Mouse (Mus musculus): ENCODE data around the gene Agmo. TPM values are rescaled to one million over a fixed set of nuclear protein-coding genes. Genes with fewer than 3 reads are reported as not detected.

Agmo gene
- 1 to 10 TPM; 7.7 to 8.2 TPM for total RNA-seq (2021)
- long read RNA-seq, experiment 1, transcript Agmo-201 (13 exons, 2,423 nt) = major isoform, 9 of 9 reads
- long read RNA-seq, experiment 1, partial matches to known transcripts = 0 of 9 reads
- long read RNA-seq, experiment 1, other reads (novel, unspliced or antisense) = 0 of 9 reads
- long read RNA-seq, experiment 2, partial matches to known transcripts = 0 of 2 reads
- long read RNA-seq, experiment 2, other reads (novel, unspliced or antisense) = 0 of 2 reads

DNA sequence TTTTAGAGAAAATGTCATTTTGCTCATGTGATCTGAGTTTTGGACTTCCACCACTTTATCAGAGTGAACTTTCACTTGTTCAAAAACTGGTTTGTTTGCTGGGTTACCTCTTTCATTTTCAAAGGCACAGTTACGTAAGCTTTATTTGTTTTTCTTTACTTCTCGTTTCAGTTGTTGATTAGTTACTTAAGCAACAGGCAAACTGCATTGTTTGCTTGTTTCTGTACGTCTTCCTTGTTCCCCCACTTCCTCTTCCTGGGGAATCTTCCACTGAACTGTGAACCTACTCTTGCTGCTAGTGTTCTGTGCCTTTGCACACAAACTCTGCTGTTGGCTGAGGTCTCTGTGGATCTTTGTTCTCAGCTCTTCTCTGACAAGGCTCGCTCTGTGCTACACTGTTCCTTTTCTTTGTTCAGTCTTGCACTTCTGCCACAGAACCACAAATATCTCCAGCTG lies at the start of gene Agmo:
Gene Agmo, plus strand, starts transcription at position 76 of the 456 bp plus-strand sequence.
- peak in 1 of 2 experiments; percentile 14 for DNase-seq

DNA sequence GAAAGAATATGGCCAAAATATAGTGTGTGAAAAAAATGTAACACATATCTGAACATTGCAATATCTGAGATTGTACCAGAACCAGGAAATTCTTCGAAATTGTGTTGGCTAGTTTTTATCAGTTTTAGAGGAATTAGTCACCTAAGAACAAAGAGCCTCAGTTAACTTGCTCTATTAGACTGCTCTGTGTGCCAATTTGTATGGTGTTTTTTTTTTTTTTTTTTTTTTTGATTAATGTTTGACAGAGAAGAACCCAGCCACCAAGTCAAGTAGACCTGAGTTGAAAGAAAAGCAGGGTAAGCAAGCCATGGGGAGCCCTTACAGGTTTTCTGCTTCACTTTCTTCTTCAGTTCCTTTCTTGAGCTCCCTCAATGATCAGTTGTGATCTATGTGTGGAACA lies 10.3 kb upstream of the Agmo start:
- DNase-seq = no peak

DNA sequence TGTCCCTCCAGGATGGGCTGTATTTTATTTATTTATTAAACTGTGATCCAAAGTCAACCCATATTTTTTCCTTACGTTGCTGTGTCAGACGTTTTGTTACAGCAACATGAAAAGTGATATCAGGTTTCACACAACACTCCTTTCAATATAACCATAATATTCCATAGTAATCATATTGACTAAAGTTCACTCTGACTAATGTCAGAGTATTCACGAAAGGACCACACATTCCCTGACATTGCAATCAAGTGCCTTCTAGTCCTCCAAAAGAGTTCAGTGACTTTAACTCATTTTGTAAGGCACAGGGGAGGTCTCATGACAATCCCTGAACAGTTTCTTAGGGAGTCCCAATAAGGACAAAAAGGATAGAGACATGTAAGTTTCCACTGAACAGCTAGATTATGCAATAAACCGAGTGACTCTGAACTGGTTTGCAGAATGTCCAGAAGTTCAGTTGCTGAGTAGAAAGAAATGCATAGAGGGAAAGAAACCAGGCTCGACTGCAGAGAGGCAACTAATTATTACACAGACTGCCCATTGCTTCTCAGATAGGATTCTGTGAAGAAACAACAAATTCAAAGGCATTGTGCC lies 371 bp upstream of the Agmo start:
- DNase-seq = no peak

DNA sequence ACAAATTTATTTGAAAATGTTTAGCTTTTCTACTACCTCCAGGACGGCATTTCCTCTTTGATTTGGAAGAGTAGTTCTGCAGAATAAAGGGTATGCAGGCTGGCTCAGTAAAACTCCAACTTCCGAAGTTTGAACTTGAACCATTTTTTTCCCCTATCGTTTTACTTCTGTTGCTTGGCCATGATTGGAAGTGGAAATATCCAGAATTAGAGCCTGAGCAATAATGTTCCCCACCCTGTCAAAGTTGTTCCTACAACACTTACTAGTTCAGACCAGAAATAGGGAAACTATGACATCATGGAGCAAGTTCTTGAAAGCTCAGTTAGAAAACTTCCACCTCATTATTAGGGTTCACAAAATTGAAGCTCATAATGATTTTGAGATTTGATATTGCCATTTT lies 1.0 kb downstream of the Agmo start:
- DNase-seq = no peak

DNA sequence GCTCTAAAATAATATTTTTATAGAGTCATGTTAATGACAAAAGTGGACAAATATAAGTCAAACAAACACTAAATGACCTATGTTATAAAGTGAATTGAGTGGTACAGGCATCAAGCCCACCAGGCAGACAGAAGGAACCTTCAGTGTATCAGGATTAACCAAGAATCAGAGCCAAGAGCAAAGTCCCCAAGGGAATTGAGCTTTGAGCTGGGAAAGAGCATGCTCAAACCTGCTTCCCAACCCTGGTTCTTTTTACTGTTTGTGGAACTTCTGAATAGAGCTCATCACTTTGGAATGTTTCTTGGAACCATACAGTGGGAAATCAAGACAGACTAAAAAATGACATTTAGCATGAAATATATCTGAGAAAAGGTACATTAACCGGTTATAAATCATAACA lies 3.4 kb downstream of the Agmo start:
- peak in 1 of 2 experiments; percentile 15 for DNase-seq

DNA sequence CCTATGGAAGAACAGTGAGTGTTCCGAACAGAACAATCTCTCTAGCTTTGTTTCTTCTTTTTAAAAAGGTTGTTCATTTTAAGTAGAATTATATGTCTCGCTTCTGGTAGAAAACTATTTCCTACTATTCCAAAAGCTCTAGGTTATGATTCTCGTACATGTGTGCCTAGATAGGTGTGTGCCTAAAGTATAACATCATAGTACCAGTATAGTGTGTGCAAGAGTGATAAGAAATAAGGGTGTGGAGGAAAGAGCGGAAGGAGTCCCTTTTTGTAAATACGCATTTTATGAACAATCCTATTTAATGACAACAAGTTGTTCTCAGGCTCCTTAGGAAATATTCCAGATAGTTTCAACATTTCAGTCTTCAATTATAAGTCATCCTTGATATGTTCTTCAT lies 10.2 kb downstream of the Agmo start:
- DNase-seq = no peak

DNA sequence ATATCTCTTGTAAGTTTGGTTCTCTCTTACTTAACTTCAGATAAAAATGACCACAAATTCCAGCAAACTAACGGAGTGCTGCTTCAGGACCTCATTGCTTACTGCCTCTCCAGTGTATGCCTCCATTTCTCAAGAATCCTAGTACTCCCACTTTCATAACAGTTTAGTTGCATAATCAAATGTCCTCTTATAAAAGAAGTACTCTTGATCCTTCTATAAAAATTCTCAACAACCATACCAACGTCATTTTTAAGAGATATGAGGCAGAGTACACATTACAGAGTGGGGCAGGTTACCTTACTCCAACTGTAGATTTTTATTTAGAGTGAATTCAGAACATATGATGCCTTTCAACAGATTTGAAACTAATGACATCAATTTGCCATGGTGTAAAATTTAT lies 15.7 kb downstream of the Agmo start:
- DNase-seq = no peak

DNA sequence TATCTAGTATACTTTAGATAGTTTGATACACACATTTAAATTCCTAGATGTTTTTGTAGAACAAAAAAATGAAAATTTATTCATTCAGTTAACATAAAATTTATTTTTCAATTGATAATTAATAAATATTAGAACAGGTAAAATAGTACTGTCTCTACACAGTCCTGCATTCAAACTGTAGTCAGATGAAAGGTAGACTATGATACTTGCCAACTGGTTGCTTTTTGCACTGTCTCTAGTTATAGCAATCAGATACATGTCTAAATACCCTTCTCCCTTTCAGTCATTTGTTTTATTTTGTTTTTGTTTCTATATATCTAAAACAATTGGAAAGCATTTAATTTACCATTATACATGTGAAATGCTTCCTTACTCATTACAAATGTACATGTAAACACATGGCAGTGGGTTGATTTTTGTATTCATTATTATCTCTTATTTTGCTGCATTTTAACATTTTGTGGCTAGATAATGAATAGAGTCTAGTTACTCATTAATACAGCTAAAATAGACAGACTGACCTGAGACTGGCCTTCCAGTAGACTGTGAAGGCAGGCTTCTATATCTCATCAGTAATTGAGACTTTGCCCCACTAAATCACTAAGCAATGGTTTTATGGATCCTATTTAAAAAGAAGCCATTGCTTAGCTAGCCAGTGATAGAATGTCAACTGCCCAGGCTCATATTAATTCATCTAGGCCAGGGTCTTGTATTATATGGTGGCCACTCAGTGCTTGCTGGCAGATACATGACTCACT lies 18.5 kb downstream of the Agmo start:
- DNase-seq = no peak

DNA sequence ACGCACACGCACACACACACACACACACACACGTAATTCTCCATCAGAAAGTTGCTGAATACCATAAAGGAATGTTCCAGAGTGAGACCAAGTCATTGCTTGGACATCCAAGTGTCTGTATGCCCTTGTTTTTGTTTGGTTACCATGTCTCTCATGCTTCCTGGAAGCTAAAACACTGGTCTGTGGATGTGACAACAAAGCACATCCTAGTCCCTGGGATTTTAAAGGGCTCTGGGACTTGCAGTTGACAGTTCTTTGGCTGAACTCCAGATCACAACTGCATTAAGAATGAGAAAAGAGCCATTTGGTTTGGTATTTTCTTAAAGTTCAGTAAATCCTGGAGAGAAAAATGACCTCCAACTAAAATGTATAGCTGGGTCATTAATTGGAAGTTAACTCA lies 22.2 kb downstream of the Agmo start:
- no peak for DNase-seq

DNA sequence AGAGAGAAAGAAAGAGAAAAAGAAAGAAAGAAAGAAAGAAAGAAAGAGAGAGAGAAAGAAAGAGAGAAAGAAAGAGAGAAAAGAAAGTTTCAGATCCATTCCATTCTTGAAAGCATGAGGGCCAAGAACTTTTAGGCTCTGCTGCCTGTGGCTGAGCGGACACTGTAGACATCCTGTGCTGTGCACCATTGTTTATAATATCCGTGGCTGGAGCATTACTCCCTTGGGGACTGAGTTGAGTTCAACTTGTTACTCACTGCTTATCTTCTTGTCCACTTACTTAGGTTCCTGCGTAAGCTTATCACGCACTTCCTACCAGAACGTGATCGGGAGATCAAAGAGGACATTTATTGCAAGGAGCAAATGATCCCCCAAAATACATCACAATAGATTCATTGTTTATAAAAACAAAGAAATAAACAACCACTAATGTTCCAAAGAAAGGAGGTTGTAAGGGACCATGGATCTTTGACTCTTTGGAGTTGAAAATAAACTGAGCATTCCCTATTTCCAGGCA lies 27.3 kb downstream of the Agmo start:
- no peak for DNase-seq

DNA sequence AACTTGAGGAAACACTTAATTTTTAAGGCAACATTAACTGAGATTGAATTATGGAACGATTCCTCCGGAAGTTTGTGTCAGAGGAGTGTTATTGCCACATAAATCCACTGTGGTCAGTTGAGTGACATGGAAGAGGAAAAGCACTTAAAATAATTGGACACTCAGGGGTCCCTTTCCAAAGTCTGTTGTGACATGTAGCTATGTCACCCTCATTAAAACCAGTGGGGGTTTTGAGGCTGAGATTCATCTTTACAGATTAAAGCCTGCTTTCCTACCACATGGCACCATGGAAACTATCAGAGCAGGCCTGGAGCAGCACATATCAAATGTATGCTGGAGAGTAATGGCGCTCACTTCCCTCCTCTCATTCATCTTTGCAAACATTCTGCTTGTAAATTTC lies 31.2 kb downstream of the Agmo start:
- no peak for DNase-seq

DNA sequence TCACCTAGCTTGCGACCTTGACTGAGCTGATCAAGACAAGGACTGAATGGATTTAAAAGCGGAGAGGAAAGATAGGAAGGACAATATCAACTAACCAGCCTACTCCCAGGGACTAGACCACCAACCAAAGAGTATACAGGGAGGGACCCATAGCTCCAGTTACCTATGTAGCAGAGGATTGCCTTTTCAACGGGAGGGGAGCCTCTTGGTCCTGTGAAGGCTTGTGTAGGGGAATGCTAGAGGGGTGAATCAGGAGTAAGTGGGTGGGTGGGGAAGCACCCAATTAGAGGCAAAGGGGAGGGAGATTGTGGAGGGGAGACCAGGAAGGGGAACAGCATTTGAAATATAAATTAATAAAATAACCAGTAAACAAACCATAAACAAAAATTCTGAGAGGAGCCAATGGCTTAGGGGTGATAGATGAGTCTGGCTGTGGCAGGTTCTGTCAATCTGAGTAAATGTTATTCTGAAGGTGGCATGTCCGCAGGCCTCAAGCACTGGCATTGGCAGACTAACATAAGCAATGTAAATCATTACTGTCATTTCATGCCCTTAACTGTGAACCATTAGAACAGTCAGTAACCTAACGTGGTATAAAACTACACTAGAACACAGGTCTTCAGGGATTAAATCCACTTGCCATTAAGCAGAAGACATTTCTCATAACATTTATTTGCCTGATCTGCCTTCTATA lies 32.7 kb downstream of the Agmo start:
- DNase-seq = no peak

DNA sequence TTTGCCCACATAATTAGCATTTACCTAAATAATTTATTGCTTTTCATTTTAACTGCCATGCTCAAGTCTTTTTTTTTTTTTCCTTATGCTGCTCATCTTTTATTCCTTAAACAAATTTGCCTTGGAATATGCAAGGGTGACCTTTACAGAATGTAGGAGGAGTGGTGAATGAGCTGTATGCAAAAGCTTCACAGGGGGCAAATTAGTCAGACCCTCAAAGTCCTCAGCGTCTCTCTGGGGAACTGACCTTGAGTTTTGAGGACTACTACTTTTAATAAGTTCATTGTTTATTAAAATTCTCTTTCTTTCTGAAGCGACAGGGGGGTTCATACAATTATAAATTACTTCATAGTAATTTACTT lies 33.2 kb downstream of the Agmo start:
- DNase-seq = no peak

DNA sequence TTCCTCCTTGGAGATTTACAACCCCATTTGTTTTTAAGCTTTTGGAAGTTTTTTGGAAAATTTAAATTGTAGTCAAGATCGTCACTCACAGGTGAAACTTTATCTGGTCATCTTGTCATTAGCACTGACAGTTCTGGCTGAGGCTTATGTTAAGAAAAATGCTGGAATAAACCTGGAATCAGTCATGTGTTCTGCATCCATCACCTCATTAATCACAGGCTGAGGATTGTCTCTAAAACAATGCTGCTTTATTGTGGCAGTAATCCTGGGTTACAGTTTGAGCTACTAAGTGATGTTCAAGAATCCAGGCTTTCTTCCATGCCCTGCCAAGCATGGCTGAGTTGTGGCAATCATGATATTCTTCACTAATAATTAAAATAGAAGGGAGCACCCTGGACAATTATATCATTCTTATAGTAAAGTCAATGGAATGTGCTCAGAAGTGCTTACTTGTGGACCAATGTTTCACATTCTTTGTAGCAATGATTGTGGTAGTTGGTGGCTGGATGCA lies 65.6 kb downstream of the Agmo start:
- DNase-seq = no peak

DNA sequence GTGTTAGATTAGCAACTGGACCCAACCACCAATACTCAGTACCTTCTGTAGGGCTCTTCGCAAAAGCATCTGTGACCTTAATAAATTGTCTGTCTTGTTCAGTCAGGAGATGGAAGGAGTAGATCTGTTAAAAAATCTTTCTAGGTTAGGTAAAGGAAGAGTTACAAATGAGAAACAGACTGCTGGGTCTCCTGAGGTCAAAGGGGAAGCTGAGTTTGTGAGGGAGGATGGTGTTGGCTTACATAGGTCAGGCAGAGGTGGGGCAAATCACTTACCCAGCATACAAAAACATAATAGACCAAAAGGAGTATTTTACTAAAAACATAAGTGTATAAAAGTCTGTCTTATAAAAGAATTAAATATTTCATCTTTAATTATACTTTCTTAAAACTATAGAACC lies 69.3 kb downstream of the Agmo start:
- no peak for DNase-seq

DNA sequence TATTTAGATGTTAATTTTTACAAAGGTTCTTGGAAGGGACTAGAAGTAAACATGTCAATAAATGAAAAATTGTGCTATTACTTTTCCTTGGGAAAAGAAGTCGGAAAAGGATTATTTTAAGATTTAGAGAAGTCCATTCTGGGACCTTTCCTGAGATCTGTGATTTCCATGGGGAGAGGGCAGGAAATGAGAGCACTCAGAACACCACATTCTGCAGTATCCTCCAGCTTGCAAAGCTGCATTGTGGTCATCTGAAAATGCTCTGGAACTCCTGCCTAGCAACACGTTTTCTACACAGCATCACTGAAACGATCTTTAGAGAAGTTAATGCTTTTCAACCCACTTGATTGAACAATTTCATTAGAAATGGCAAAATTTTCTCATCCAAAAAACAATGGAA lies 81.4 kb downstream of the Agmo start:
- DNase-seq = no peak

DNA sequence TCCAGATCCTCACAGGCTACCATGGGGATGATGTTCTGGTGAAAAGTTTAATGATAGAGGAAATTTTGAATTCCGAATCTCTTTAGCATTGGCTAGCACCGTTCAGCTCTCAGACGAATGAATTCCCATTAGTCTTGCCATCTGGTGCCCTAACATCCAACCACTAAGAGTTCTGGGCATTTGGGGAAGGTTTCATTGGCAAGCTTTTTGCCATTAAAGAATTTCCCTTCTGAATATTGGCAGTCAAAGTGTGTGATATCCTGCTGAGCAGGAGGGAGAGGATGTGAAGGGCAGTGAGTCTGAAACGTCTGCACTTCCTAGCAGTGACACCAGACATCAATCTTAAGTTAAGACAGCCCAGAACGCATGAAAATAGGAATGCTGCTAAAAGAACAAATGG lies 93.5 kb downstream of the Agmo start:
- DNase-seq = no peak

DNA sequence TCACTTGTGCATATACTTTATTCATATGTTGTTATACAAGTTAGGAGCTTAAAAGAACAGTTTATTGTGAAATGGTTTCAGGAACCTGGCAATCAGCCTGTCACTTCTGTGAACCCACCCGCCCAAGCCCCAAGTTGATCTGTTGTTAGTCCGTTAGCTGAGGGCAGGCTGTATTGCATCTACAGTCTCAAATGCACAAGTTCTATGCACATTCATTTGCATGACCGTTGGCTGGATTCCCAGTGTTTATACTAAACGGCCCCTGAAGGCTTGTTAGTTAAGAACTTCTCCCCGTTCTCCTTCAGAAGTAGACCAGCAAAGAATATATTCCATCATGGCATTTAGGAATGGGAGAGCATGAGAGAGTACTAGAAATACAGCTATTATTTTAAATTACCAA lies 102.8 kb downstream of the Agmo start:
- no peak for DNase-seq

DNA sequence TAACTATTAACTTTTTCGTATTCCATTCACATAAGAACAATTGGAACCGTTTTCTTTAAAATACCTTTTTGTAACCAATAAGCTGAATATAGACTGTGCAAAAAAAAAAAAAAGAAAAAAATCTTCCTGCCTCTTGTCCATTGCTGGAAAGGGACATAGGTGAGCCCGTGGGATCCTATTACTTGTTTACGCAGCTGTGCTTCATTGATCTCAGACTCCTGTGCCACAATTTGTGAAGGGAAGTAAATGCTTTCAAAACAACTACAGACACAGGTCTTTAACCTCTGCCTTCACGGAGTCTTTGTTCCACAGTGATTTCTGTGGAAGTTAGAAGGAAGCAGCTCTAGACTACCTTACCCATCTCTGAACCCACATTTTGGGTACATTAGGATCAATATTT lies 104.3 kb downstream of the Agmo start:
- no peak for DNase-seq

DNA sequence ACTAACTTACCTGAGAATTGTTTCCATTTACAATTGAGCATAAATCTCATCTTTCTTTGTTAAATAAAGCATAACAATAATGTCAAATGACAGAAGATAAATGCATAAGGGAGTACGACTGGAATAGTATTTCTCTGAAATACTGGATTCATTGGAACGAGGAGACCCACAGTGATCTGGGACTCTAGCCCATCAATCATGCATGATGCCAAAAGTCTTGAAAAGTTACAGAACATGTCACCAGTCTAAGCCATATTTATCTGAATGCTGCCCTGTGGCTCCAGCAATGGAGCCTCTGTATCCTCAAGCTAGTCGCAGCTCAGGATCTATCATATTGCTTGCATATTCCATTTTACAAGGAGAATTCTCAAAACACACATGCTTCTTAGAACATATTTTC lies 150.9 kb downstream of the Agmo start:
- no peak for DNase-seq

DNA sequence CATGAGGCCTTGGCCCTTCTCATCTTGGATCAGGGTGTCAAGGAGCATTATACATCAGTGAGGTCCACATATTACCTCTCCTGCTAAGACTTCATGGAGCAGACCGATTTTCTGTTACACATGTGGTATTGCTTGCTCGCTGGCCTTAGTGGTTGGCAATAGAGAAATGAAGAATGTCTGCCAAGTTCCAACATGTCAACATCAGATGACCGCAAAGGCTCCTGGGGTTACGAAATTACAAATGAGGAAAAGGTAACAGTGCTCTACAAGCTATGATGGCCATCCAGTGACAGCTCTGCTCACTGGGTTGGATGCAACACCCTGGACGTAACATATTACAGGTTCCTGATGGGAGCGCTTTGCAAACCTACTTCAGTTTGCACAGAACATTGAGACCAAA lies 161.1 kb downstream of the Agmo start:
- DNase-seq = no peak

DNA sequence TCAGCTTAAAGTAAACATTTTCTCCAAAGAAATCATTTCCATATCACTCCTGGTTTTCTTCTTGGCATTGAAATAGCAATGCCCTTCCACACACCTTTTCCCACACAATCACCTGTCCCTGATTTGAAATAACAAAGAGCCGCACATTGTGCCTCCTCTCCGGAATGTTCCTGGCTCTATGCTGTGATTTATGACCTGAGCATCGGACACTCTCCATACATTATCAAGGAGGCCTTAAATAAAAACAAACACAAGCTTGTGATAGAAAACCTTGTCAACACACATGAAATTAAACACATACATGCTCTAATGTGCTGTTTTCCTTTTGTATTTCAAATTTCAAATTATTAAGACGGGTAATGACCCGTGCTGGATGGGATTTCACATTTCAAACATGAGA lies 184.9 kb downstream of the Agmo start:
- no peak for DNase-seq

DNA sequence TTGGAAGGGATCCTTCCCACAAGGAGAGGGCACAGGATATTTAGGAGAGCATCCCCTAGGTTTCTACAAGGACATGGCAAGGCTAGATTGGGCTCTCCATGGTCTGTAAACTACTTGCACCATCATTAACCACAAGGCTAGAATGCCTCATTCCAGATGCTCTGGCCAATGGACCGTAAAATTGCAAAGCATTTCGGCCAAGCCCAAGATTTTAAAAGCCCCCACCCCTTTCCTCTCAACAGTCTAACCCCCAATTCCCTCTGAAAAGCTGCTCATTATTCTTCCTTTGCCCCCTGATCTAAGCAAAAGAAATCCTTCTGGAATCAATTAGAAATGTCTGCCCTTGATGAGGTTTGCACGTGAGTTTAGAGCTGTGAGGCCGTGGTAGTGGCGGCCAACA lies 185.3 kb downstream of the Agmo start:
- no peak for DNase-seq

Data from adrenal gland, postnatal 36 days (tissue).